Mouse (Mus musculus) thymus, postnatal 0 days (tissue): ENCODE measurements around the gene Megf11. TPM values are rescaled to one million over a fixed set of nuclear protein-coding genes. Genes with fewer than 3 reads are reported as not detected.

ENCODE experiments used
- DNase-seq: peaks from one replicate; pipeline ENCODE4 v3.0.0-alpha.2; 2015; ENCODE audit warnings: low spot score
- microRNA-seq: library from miRNA; unstranded; fragments of <30 nt; microRNA quantifications from one replicate; pipeline ENCODE4, GENCODE M21; 2016; ENCODE audit warnings: borderline number of aligned reads
- polyA plus RNA-seq: library from polyadenylated mRNA; unstranded; fragments of >200 nt; fragmentation: Nextera tagmentation; extraction: Ambion mirVana; gene quantifications from 2 replicates; pipeline ENCODE4 v1.2.1, GENCODE M21; 2015

The Megf11 gene
- polyA plus RNA-seq, 1 experiment from 2014 or later, result 0.75 TPM

DNA sequence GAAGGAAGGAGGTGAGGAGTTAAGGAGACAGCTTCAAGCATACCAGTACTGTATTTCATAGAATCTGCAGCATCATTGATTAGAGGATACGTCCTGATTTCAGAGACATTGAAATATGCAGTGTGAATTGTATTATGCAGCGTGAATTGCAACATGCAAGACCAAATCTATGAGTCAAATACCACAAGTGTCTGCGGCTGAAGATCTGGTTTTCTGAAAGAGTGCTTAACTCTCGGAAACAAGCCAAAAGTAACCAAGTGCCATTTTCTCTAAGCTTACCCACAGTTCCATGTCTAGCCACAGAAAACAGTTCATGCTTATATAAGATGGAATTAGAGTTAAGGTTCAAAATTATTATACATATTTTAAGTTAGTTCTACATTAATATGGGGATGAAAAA, 362.3 kb downstream of the Megf11 start:
- no peak for DNase-seq

DNA sequence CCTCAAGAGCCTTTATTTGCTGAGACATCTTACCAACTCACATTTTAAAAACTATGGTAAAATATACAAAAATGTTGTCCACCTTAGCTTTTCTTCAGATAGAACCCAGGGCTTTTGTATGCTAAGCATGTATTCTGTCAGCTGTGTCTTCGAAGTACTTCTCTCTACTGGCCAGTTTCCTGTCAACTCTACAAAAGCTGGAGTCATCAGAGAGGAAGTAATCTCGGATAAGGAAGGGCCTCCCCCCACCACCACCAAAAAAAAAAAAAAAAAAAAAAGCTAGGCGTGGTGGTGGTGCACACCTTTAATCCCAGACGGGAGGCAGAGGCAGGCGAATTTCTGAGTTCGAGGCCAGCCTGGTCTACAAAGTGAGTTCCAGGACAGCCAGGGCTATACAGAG, 363.9 kb downstream of the Megf11 start:
- DNase-seq, result no peak

- no peak for DNase-seq
Observed at GRCm38 (mm10) chr9:64752575-64752974, 367.1 kb downstream of the Megf11 start.

GRCm38 (mm10) chr9:64758052-64758451, 372.6 kb downstream of the Megf11 start:
- DNase-seq, result no peak

Small RNAs within 50 kb of the gene (microRNA-seq; reads per million reads assigned to microRNA genes)
- gene Gm47308, result not detected

Other genes starting within 250 kb of the Megf11 start
- gene Zwilch, start 212.5 kb upstream of the Megf11 start, polyA plus RNA-seq, result 9.4 and 11.3 TPM in 2 replicates
- 1,382 and 1,420 TPM in 2 replicates for gene Rpl4, start 212.3 kb upstream of the Megf11 start, polyA plus RNA-seq
- gene Snapc5, start 206.4 kb upstream of the Megf11 start, polyA plus RNA-seq, result 38.2 and 43.5 TPM in 2 replicates
- gene Uchl4, start 150.4 kb upstream of the Megf11 start, polyA plus RNA-seq, result 1.9 TPM in 2 replicates
- gene Map2k1, start 132.0 kb upstream of the Megf11 start, polyA plus RNA-seq, result 67.5 and 68.1 TPM in 2 replicates
- gene Tipin, start 104.0 kb upstream of the Megf11 start, polyA plus RNA-seq, result 316 and 327 TPM in 2 replicates
- gene Dis3l, start 44.3 kb upstream of the Megf11 start, polyA plus RNA-seq, result 13.0 and 14.8 TPM in 2 replicates